Mouse (Mus musculus) CH12.LX (cell line): ENCODE measurements around the gene Cox4i2.

Experiments used
- EP300 ChIP-seq: IDR thresholded peaks from 2 replicates; pipeline ENCODE4 v1.6.1; 2011; ENCODE audit warnings: low read length, improper control_type of control experiment
- GABPA ChIP-seq: IDR thresholded peaks from 2 replicates; pipeline ENCODE4 v1.6.1; 2012; ENCODE audit warnings: low read depth, low read length, improper control_type of control experiment, inconsistent platforms; ENCODE audit not compliant: insufficient replicate concordance
- MAFK ChIP-seq: IDR thresholded peaks from 2 replicates; pipeline ENCODE4 v1.6.1; 2011; ENCODE audit warnings: low read length, improper control_type of control experiment; ENCODE audit not compliant: insufficient replicate concordance
- NRF1 ChIP-seq: IDR thresholded peaks from 2 replicates; pipeline ENCODE4 v1.6.1; 2014; ENCODE audit warnings: low read depth, mild to moderate bottlenecking, inconsistent platforms, low read length, improper control_type of control experiment, moderate library complexity
- POLR2A ChIP-seq: IDR thresholded peaks from 2 replicates; pipeline ENCODE4 v1.6.1; 2011; ENCODE audit warnings: low read depth, mild to moderate bottlenecking, improper control_type of control experiment, low read length
- POLR2AphosphoS2 ChIP-seq: IDR thresholded peaks from 2 replicates; pipeline ENCODE4 v1.6.1; 2011; ENCODE audit warnings: low read depth, low read length, improper control_type of control experiment

- TF ChIP-seq EP300 (no peak), MAFK (no peak), POLR2A (no peak), POLR2AphosphoS2 (no peak), GABPA (no peak), NRF1 (no peak)
Observed at GRCm38 (mm10) chr2:152738341-152738740, 15.6 kb upstream of the Cox4i2 start.
